ENCODE assay signal across 22 mouse cellular contexts in the genomic region with DNA sequence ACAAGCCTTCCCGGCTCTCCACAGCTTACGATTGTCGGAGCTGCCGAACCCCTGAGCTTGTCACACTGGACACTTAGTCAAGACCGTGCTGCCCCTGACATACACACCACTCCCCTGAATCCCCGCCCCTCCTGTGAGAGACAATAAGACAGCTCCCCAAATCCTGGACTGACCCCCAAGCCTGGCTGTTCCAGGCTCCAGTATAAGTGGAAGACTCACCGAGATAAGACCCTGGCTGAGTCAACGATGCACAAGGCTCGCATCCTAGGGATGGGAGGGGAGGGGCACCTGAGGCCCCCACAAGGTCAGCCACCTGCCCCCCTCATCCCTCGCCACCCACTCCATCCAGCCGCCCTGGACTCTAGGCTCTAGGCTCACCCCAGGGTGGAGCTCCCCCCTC. TPM values are rescaled to one million over a fixed set of nuclear protein-coding genes. Genes with fewer than 3 reads are reported as not detected.
DNase-seq lines count a peak whose midpoint lies in the region; ATAC-seq lines count a peak whose summit lies in the region.
"Had no signal": no experiment of that assay in that cellular context is flagged by ENCODE, and none has a peak within 500 bp of the region (broad histone marks: within the 10 kb centered on the region; RNA-seq: fewer than 3 reads in every experiment).

No protein-coding gene starts in this region.

- peak overlapping the region; percentile 58 for H3K9ac ChIP-seq in heart, embryonic 13.5 days
- peak overlapping the region; percentile 20; the same call in 1 of the 2 replicates for H3K9ac ChIP-seq in lung, embryonic 16.5 days (ENCODE audit: low read length)
- H3K9ac ChIP-seq in embryonic facial prominence, embryonic 13.5 days, result 0 out of 2 replicates have a peak overlapping the region, but pooled peaks have one; percentile 32
- H3K9ac ChIP-seq: embryonic facial prominence, embryonic 15.5 days; lung, embryonic 15.5 days had no signal

- WGBS in heart, embryonic 13.5 days, result 62% methylated on average over 11 of the region's 11 CpGs
- 68% methylated on average over 11 of the region's 11 CpGs for WGBS in lung, embryonic 16.5 days
- 79% methylated on average over 11 of the region's 11 CpGs for WGBS in embryonic facial prominence, embryonic 13.5 days

- no peak for ATAC-seq in heart, embryonic 13.5 days (ENCODE audit: extremely low read depth, insufficient number of reproducible peaks, low FRiP score, low TSS enrichment)
- no peak for ATAC-seq in lung, embryonic 16.5 days (ENCODE audit: low read depth)
- ATAC-seq in embryonic facial prominence, embryonic 13.5 days (ENCODE audit: insufficient number of reproducible peaks, insufficient read depth, low FRiP score, low TSS enrichment, low read depth), result no peak
- ATAC-seq: activated CD4-positive, CD25-positive, alpha-beta regulatory T cell, adult 4 months; inflammation-experienced regulatory T-cells, adult 6 months; midbrain, embryonic 16.5 days; Patski had no signal

- peaks cover 8% of the 10 kb centered on the region for H3K36me3 ChIP-seq in heart, embryonic 13.5 days
- H3K36me3 ChIP-seq in lung, embryonic 16.5 days (ENCODE audit: control insufficient read depth, insufficient read depth, low read length), result peaks cover 5% of the 10 kb centered on the region
- H3K36me3 ChIP-seq in embryonic facial prominence, embryonic 13.5 days, result peaks cover 7% of the 10 kb centered on the region

- DNase-seq in cerebellum, adult 9-10 months, result peak; percentile 45
- DNase-seq in cerebellum, adult 11 months, result no peak
- DNase-seq in heart, postnatal 4 days, result no peak
- no peak for DNase-seq in lung, postnatal 25 days (ENCODE audit: low spot score)
- DNase-seq: gastrocnemius, postnatal 36 days; heart, postnatal 14 days; kidney, adult 9 months; kidney, postnatal 36 days; thymus, postnatal 4 days had no signal

- H3K27me3 ChIP-seq in heart, embryonic 13.5 days (replicated peaks), result 0 out of 2 replicates have a peak, but pooled peaks cover 7% of the 10 kb centered on the region
- no peaks in the 10 kb centered on the region for H3K27me3 ChIP-seq in lung, embryonic 16.5 days (ENCODE audit: control insufficient read depth, insufficient read depth, low read depth, low read length)
- peaks cover 15% of the 10 kb centered on the region; the same call in 1 of the 2 replicates for H3K27me3 ChIP-seq in embryonic facial prominence, embryonic 13.5 days
- H3K27me3 ChIP-seq: embryonic facial prominence, embryonic 15.5 days; lung, embryonic 15.5 days; Patski had no signal

- H3K27ac ChIP-seq in heart, embryonic 13.5 days (replicated peaks), result no peak overlapping the region
- no peak overlapping the region for H3K27ac ChIP-seq in lung, embryonic 16.5 days (ENCODE audit: low read length)
- H3K27ac ChIP-seq in embryonic facial prominence, embryonic 13.5 days, result no peak overlapping the region
- H3K27ac ChIP-seq: embryonic facial prominence, embryonic 15.5 days; lung, embryonic 15.5 days had no signal

- H3K4me2 ChIP-seq in heart, embryonic 13.5 days, result no peak overlapping the region
- H3K4me2 ChIP-seq in lung, embryonic 16.5 days (ENCODE audit: low read depth, low read length), result no peak overlapping the region
- no peak overlapping the region for H3K4me2 ChIP-seq in embryonic facial prominence, embryonic 13.5 days
- H3K4me2 ChIP-seq: embryonic facial prominence, embryonic 15.5 days; lung, embryonic 15.5 days had no signal

- peaks cover 35% of the 10 kb centered on the region for H3K4me1 ChIP-seq in heart, embryonic 13.5 days
- H3K4me1 ChIP-seq in lung, embryonic 16.5 days (replicated peaks; ENCODE audit: control insufficient read depth, insufficient read depth, low read length), result peaks cover 11% of the 10 kb centered on the region
- H3K4me1 ChIP-seq in embryonic facial prominence, embryonic 13.5 days, result peaks cover 23% of the 10 kb centered on the region

- no peak overlapping the region for H3K4me3 ChIP-seq in heart, embryonic 13.5 days
- no peak overlapping the region for H3K4me3 ChIP-seq in lung, embryonic 16.5 days (ENCODE audit: low read length)
- no peak overlapping the region for H3K4me3 ChIP-seq in embryonic facial prominence, embryonic 13.5 days
- H3K4me3 ChIP-seq: embryonic facial prominence, embryonic 15.5 days; lung, embryonic 15.5 days had no signal

- no peaks in the 10 kb centered on the region for H3K9me3 ChIP-seq in heart, embryonic 13.5 days
- H3K9me3 ChIP-seq in lung, embryonic 16.5 days (ENCODE audit: control insufficient read depth, low read length), result no peaks in the 10 kb centered on the region
- H3K9me3 ChIP-seq in embryonic facial prominence, embryonic 13.5 days, result no peaks in the 10 kb centered on the region
- H3K9me3 ChIP-seq: embryonic facial prominence, embryonic 15.5 days; lung, embryonic 15.5 days had no signal

RNA-seq across cellular contexts. Expression of a gene that starts 3.3 kb away (rescaled TPM):
- polyA plus RNA-seq in heart, embryonic 13.5 days (2015; fragmentation: Nextera tagmentation; extraction: Ambion mirVana), result 688 and 785 TPM in 2 replicates
- 1,000 to 10,000 TPM; 1,039 to 1,207 TPM for total RNA-seq in heart, postnatal 4 days (2021)
- 1,289 and 1,305 TPM in 2 replicates for polyA plus RNA-seq in lung, embryonic 16.5 days (2015; fragmentation: Nextera tagmentation; extraction: Ambion mirVana)
- polyA plus RNA-seq in embryonic facial prominence, embryonic 13.5 days (2015; fragmentation: Nextera tagmentation; extraction: Ambion mirVana), result 1,453 and 1,588 TPM in 2 replicates

RNA-seq across cellular contexts. Expression of a gene that starts 4.2 kb away (rescaled TPM):
- polyA plus RNA-seq in heart, embryonic 13.5 days (2015; fragmentation: Nextera tagmentation; extraction: Ambion mirVana), result 0.17 TPM in 1 of 2 replicates, not detected in the other
- total RNA-seq in heart, postnatal 4 days (2021), result not detected
- 0.31 and 0.60 TPM in 2 replicates for polyA plus RNA-seq in lung, embryonic 16.5 days (2015; fragmentation: Nextera tagmentation; extraction: Ambion mirVana)
- polyA plus RNA-seq in embryonic facial prominence, embryonic 13.5 days (2015; fragmentation: Nextera tagmentation; extraction: Ambion mirVana), result 0.20 TPM in 1 of 2 replicates, not detected in the other
- total RNA-seq: adrenal gland, postnatal 4 days; common myeloid progenitor, adult 5-6 weeks; gastrocnemius, postnatal 36 days; layer of hippocampus, postnatal 10 days; megakaryocyte progenitor cell, adult 5-6 weeks had no signal
- polyA plus RNA-seq: activated CD4-positive, CD25-positive, alpha-beta regulatory T cell, adult 4 months; midbrain, embryonic 16.5 days; Patski had no signal

RNA-seq across cellular contexts. Expression of a gene that starts 4.4 kb away (rescaled TPM):
- polyA plus RNA-seq in heart, embryonic 13.5 days (2015; fragmentation: Nextera tagmentation; extraction: Ambion mirVana), result 0.88 and 1.0 TPM in 2 replicates
- total RNA-seq in heart, postnatal 4 days (2021), result 1 to 10 TPM; 1.5 to 2.1 TPM
- polyA plus RNA-seq in lung, embryonic 16.5 days (2015; fragmentation: Nextera tagmentation; extraction: Ambion mirVana), result 2.4 and 3.0 TPM in 2 replicates
- 1.3 and 1.7 TPM in 2 replicates for polyA plus RNA-seq in embryonic facial prominence, embryonic 13.5 days (2015; fragmentation: Nextera tagmentation; extraction: Ambion mirVana)

RNA-seq across cellular contexts. Expression of a gene that starts 7.6 kb away (rescaled TPM):
- 982 and 1,095 TPM in 2 replicates for polyA plus RNA-seq in heart, embryonic 13.5 days (2015; fragmentation: Nextera tagmentation; extraction: Ambion mirVana)
- 100 to 1,000 TPM; 846 to 864 TPM for total RNA-seq in heart, postnatal 4 days (2021)
- polyA plus RNA-seq in lung, embryonic 16.5 days (2015; fragmentation: Nextera tagmentation; extraction: Ambion mirVana), result 1,430 and 1,443 TPM in 2 replicates
- 1,651 and 1,760 TPM in 2 replicates for polyA plus RNA-seq in embryonic facial prominence, embryonic 13.5 days (2015; fragmentation: Nextera tagmentation; extraction: Ambion mirVana)

RNA-seq across cellular contexts. Expression of a gene that starts 22.3 kb away (rescaled TPM):
- polyA plus RNA-seq in heart, embryonic 13.5 days (2015; fragmentation: Nextera tagmentation; extraction: Ambion mirVana), result 82.2 and 89.3 TPM in 2 replicates
- 10 to 100 TPM; 58.5 to 67.0 TPM for total RNA-seq in heart, postnatal 4 days (2021)
- polyA plus RNA-seq in lung, embryonic 16.5 days (2015; fragmentation: Nextera tagmentation; extraction: Ambion mirVana), result 99.2 and 100 TPM in 2 replicates
- 78.5 and 97.7 TPM in 2 replicates for polyA plus RNA-seq in embryonic facial prominence, embryonic 13.5 days (2015; fragmentation: Nextera tagmentation; extraction: Ambion mirVana)
